Mouse (Mus musculus): Measurements from ENCODE around the gene Oxct2a.

The Oxct2a gene

GRCm38 (mm10) chr4:123282500-123282899 is 40.9 kb downstream of the Oxct2a start:
- peak; percentile 57 to 73 for DNase-seq (ENCODE audit: low read depth in 1 of 2, low spot score in 2 of 2)

DNA sequence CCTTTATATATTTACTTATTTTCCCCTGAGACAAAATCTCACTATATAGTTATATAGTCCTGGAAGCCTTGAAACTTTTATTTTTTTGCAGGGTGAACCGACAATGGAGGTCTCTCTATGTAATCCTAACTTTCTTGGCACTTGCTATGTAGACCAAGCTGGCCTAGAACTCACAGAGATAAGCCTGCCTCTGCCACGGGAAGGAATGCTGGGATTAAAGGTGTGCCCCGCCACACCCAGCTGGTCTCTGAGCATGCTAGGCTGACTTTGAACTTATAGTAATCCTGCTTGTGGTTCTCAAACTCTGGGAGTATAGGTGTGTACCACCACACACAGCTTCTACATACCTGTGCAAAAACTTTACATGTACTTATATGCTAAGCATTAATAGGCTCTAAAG is 43.3 kb downstream of the Oxct2a start:
- no peak for DNase-seq (ENCODE audit: low read depth in 1 of 2, low spot score in 2 of 2)

Measured in monocyte, adult 2 months (primary cell).